Mouse (Mus musculus) ZHBTc4 (cell line): Measurements from ENCODE around the gene Cacng5.

ENCODE experiments used
- DNase-seq: peaks from one replicate; pipeline ENCODE4 v3.0.0-alpha.2; 2011; ENCODE audit warnings: low read depth, low spot score

Gene Cacng5

GRCm38 (mm10) chr11:107914634-107915226 lies at the start of gene Cacng5:
Cacng5 (minus strand) TSS chr11:107915055.
- DNase-seq = peak; percentile 72

- DNase-seq = no peak
Observed at GRCm38 (mm10) chr11:107957566-107958350, 42.9 kb upstream of the Cacng5 start.

- DNase-seq = no peak
Observed at GRCm38 (mm10) chr11:107955191-107956062, 40.6 kb upstream of the Cacng5 start.

- no peak for DNase-seq
Observed at GRCm38 (mm10) chr11:107951431-107951830, 36.6 kb upstream of the Cacng5 start.

- no peak for DNase-seq
Observed at GRCm38 (mm10) chr11:107950658-107951057, 35.8 kb upstream of the Cacng5 start.

- no peak for DNase-seq
Observed at GRCm38 (mm10) chr11:107950211-107950610, 35.4 kb upstream of the Cacng5 start.

- DNase-seq = no peak
Observed at GRCm38 (mm10) chr11:107947951-107948350, 33.1 kb upstream of the Cacng5 start.

- DNase-seq = no peak
Observed at GRCm38 (mm10) chr11:107946823-107947222, 32.0 kb upstream of the Cacng5 start.

- no peak for DNase-seq
Observed at GRCm38 (mm10) chr11:107936929-107937328, 22.1 kb upstream of the Cacng5 start.

GRCm38 (mm10) chr11:107931721-107932120 lies 16.9 kb upstream of the Cacng5 start:
- DNase-seq = no peak

- DNase-seq = peak; percentile 95
Observed at GRCm38 (mm10) chr11:107931288-107931687, 16.4 kb upstream of the Cacng5 start.

GRCm38 (mm10) chr11:107929712-107930111 lies 14.9 kb upstream of the Cacng5 start:
- no peak for DNase-seq

- DNase-seq = peak; percentile 55
Observed at GRCm38 (mm10) chr11:107919852-107920508, 5.1 kb upstream of the Cacng5 start.

GRCm38 (mm10) chr11:107917721-107918235 lies 2.9 kb upstream of the Cacng5 start:
- DNase-seq = no peak

- DNase-seq = peak; percentile 46
Observed at GRCm38 (mm10) chr11:107913317-107913716, 1.5 kb downstream of the Cacng5 start.

- DNase-seq = no peak
Observed at GRCm38 (mm10) chr11:107905364-107905763, 9.5 kb downstream of the Cacng5 start.

GRCm38 (mm10) chr11:107903966-107904605 lies 10.8 kb downstream of the Cacng5 start:
- no peak for DNase-seq

GRCm38 (mm10) chr11:107900470-107900869 lies 14.4 kb downstream of the Cacng5 start:
- peak; percentile 89 for DNase-seq

- no peak for DNase-seq
Observed at GRCm38 (mm10) chr11:107898698-107899097, 16.2 kb downstream of the Cacng5 start.

- no peak for DNase-seq
Observed at GRCm38 (mm10) chr11:107895635-107896034, 19.2 kb downstream of the Cacng5 start.

GRCm38 (mm10) chr11:107891377-107891776 lies 23.5 kb downstream of the Cacng5 start:
- peak; percentile 73 for DNase-seq
